Mouse (Mus musculus): ENCODE results near the gene Ddx20. TPM values are rescaled to one million over a fixed set of nuclear protein-coding genes. Genes with fewer than 3 reads are reported as not detected.

Ddx20 gene
- polyA plus RNA-seq, 1 experiment from 2014 or later, result 15.0 TPM

DNA sequence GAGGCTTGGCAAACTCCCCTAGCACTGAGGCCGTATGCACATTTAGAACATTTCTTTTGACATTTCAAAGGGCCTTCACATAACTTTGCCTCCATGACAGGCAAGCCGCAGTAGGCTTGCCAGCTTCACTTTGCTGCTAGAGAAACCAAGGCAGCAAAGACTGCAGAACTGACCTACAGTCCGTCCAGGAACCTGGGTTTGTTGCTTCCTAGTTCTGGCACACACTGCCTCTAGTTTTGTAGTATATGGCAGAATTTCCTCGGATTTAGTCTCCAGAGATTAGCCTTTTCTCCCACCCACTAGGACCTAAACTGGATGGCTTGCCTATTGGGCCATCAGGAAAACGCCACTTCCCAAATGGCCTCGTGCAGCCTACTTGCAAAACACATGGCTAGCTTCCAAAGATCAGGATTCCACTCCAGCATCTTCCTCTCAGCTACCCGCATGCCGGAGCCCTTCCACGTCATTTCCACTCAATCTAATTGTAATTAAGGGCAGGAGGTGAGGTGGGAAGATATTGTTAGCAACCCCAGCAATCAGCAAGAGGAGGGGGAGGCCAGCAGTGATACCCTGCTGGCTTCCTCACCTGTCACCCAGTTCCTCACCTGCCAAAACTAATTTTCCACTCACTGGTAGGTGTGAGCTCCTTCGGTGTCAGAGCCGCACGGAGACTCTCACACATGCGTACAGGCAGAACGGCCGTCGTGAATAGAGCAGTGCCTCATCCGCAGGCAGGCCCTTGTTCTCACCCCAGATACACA, 9.2 kb upstream of the Ddx20 start:
- Histone ChIP-seq H3K36me3 (ENCODE audit: insufficient read depth, low read length) (no peaks in the 10 kb centered on the region), H3K4me3 (ENCODE audit: low read depth, low read length) (no peak overlapping the region), H3K4me2 (replicated peaks; ENCODE audit: low read depth, low read length) (no peak overlapping the region), H3K9ac (replicated peaks; ENCODE audit: low read depth) (no peak overlapping the region), H3K4me1 (ENCODE audit: insufficient read depth, low read depth, low read length) (peaks cover 4% of the 10 kb centered on the region; the same call in 1 of the 2 replicates), H3K27ac (ENCODE audit: low read length) (no peak overlapping the region), H3K27me3 (replicated peaks; ENCODE audit: insufficient read depth, low read length) (0 out of 2 replicates have a peak, but pooled peaks cover 5% of the 10 kb centered on the region), H3K9me3 (ENCODE audit: low read length) (no peaks in the 10 kb centered on the region)
- WGBS, result 64% methylated on average over 17 of the region's 17 CpGs
- TF ChIP-seq EP300 (IDR thresholded peaks at IDR 0.05) (no peak), CTCF (IDR thresholded peaks at IDR 0.05) (no peak)
- ATAC-seq (no peak), DNase-seq (ENCODE audit: low spot score) (no peak)

DNA sequence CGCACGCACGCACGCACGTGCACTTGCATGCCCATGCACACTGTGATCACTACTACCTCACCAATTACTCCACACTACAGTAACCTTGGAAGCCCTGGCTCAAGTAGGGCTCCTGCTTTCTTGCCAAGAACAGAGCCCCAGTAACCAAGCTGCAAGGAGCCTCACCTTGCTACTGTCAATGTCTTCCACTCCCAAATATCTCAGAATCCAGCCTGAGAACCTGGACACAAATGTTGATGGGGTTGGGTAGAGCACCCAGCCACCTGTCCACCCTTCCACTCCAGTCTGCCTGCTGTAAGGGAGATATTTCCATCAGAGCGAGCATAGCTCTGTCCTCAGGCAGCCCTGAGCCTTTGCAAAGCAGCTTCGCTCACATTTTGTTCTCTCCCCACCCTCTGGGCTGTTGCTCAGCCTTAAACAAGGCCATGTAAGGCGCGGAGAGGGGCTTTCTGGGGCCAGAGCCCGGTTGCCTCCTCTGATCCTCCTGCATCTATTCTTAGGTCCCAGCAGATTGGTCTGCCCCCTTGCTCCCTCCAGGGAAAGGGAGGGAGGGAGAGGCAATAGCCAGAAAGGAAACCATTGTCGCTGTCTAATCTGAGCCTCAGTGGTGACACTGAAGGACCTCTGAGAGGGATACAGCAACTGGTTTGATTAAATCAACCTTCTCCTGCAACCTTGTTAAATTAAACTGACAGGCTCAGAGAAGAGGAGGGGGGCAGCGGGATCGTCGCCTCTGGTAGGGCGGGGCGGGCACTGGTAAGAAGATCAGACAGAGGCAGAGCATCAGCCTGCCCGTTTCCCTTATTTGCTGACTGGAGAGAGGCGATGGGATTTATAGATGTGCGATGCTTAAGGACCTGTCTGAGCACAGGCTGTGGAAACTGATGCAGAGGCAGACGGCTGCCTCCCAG, 8.4 kb upstream of the Ddx20 start:
- Histone ChIP-seq H3K4me1 (ENCODE audit: insufficient read depth, low read depth, low read length) (no peaks in the 10 kb centered on the region), H3K27me3 (replicated peaks; ENCODE audit: insufficient read depth, low read length) (0 out of 2 replicates have a peak, but pooled peaks cover 5% of the 10 kb centered on the region), H3K9me3 (ENCODE audit: low read length) (no peaks in the 10 kb centered on the region), H3K4me2 (replicated peaks; ENCODE audit: low read depth, low read length) (no peak overlapping the region), H3K27ac (ENCODE audit: low read length) (no peak overlapping the region), H3K9ac (replicated peaks; ENCODE audit: low read depth) (no peak overlapping the region), H3K4me3 (ENCODE audit: low read depth, low read length) (no peak overlapping the region), H3K36me3 (ENCODE audit: insufficient read depth, low read length) (no peaks in the 10 kb centered on the region)
- TF ChIP-seq CTCF (IDR thresholded peaks at IDR 0.05) (no peak), EP300 (IDR thresholded peaks at IDR 0.05) (no peak)
- ATAC-seq (no peak), DNase-seq (ENCODE audit: low spot score) (no peak)
- 41% methylated on average over 19 of the region's 20 CpGs for WGBS

GRCm38 (mm10) chr3:105693327-105694080, 6.1 kb upstream of the Ddx20 start:
- Histone ChIP-seq H3K36me3 (ENCODE audit: insufficient read depth, low read length) (no peaks in the 10 kb centered on the region), H3K4me1 (ENCODE audit: insufficient read depth, low read depth, low read length) (no peaks in the 10 kb centered on the region), H3K27ac (ENCODE audit: low read length) (no peak overlapping the region), H3K4me2 (replicated peaks; ENCODE audit: low read depth, low read length) (no peak overlapping the region), H3K9ac (replicated peaks; ENCODE audit: low read depth) (no peak overlapping the region), H3K9me3 (ENCODE audit: low read length) (no peaks in the 10 kb centered on the region), H3K4me3 (ENCODE audit: low read depth, low read length) (no peak overlapping the region), H3K27me3 (replicated peaks; ENCODE audit: insufficient read depth, low read length) (0 out of 2 replicates have a peak, but pooled peaks cover 5% of the 10 kb centered on the region)
- WGBS, result 59% methylated on average over 14 of the region's 14 CpGs
- TF ChIP-seq EP300 (IDR thresholded peaks at IDR 0.05) (no peak), CTCF (IDR thresholded peaks at IDR 0.05) (no peak)
- DNase-seq (ENCODE audit: low spot score), result no peak
- peak; percentile 35; the same call in 1 of the 2 replicates for ATAC-seq

GRCm38 (mm10) chr3:105688536-105688935, 1.2 kb upstream of the Ddx20 start:
- no peaks in the 10 kb centered on the region for H3K4me1 ChIP-seq (ENCODE audit: insufficient read depth, low read depth, low read length)
- H3K9me3 ChIP-seq (ENCODE audit: low read length), result no peaks in the 10 kb centered on the region
- TF ChIP-seq EP300 (IDR thresholded peaks at IDR 0.05) (no peak), CTCF (IDR thresholded peaks at IDR 0.05) (no peak)
- H3K4me3 ChIP-seq (ENCODE audit: low read depth, low read length), result no peak overlapping the region
- no peaks in the 10 kb centered on the region for H3K27me3 ChIP-seq (replicated peaks; ENCODE audit: insufficient read depth, low read length)
- H3K9ac ChIP-seq (replicated peaks; ENCODE audit: low read depth), result no peak overlapping the region
- ATAC-seq, result no peak
- DNase-seq (ENCODE audit: low spot score), result no peak
- 80% methylated on average over 2 of the region's 2 CpGs for WGBS
- peaks cover 1% of the 10 kb centered on the region; the same call in 1 of the 2 replicates for H3K36me3 ChIP-seq (ENCODE audit: insufficient read depth, low read length)
- H3K27ac ChIP-seq (ENCODE audit: low read length), result no peak overlapping the region
- no peak overlapping the region for H3K4me2 ChIP-seq (replicated peaks; ENCODE audit: low read depth, low read length)

DNA sequence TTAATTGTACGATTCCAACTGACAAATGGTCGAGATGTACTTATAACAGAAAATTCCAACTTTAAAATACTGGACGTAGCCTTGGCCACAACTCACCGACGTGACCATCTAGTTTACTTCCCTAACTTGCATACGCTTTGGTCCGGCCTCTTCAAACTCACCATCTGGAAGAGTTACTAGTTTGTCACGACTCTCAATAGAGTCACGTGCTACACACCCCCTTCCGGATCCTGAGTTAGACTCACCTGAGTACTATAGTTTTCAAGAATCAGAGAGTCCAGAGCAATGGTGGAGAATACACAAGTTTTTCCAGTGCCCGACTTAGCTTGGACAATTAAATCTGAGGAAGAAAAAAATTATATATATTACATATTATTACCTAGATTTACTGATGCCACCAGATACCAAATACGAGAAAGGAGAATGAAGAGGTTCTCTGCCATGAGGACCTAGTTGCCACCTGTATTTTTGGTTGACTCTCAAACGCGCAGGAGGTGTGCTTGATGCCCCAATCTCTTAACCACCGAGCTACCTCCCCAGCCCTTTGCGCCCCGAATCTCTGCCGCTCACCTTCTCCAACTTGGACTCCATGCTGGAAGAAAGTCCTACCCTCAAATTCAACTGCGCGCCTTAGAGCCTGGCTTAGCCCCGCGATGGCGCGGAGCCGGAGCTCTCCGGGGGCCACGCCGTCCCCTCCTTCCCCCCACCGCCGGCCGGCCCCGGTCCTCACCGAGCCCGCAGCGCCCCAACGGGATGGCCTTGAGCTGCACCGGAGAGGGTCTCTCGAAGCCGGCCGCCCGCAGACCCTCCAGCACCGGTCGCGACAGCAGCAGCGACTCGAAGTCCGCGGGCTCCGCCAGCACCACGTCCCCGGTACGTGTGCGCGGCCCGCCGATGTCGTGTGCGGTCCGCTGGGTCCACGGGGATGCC, 715 bp downstream of the Ddx20 start:
- H3K4me2 ChIP-seq (replicated peaks; ENCODE audit: low read depth, low read length), result peak overlapping the region; percentile 78
- peak overlapping the region; percentile 89 for H3K9ac ChIP-seq (replicated peaks; ENCODE audit: low read depth)
- H3K4me1 ChIP-seq (ENCODE audit: insufficient read depth, low read depth, low read length), result no peaks in the 10 kb centered on the region
- H3K4me3 ChIP-seq (ENCODE audit: low read depth, low read length), result peak overlapping the region; percentile 92
- no peaks in the 10 kb centered on the region for H3K9me3 ChIP-seq (ENCODE audit: low read length)
- H3K36me3 ChIP-seq (ENCODE audit: insufficient read depth, low read length), result peaks cover 12% of the 10 kb centered on the region; the same call in 1 of the 2 replicates
- DNase-seq (ENCODE audit: low spot score) (peak; percentile 66), ATAC-seq (no peak)
- H3K27me3 ChIP-seq (replicated peaks; ENCODE audit: insufficient read depth, low read length), result no peaks in the 10 kb centered on the region
- peak overlapping the region; percentile 79 for H3K27ac ChIP-seq (ENCODE audit: low read length)
- WGBS, result 8% methylated on average over 60 of the region's 60 CpGs
- TF ChIP-seq EP300 (IDR thresholded peaks at IDR 0.05) (no peak), CTCF (IDR thresholded peaks at IDR 0.05) (no peak)
